Mouse (Mus musculus): ENCODE data around the gene Pnp2. TPM values are rescaled to one million over a fixed set of nuclear protein-coding genes. Genes with fewer than 3 reads are reported as not detected.

Pnp2 gene
- not detected for polyA plus RNA-seq (2017; shearing (Covaris generic))

DNA sequence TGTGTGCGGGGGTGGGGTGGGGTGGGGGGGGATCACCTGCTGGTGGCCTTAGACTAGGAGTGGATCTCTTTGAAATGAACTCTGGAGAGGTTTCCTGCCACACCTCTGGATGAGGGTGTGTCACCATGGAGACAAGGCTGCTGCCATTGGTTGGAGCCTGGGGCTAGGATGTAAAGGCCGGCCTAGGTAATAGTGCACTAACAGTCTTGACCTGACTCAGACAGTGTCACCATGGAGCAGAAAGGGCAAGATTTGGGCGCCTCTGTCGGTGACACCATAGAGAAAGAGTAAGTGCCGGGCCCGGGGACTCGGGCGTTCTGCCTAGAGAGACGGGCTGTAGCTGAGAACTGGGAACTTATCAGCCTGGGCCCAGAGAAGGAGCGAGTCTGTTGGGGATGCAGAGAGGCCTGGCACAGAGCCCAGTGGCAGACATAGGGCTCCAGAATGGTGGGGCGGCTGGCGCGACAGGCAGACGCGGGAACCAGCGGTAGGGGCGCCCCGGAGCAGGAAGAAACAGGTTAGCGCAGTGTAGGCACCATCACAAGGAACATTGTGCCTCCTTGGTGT lies at the start of gene Pnp2:
Gene Pnp2 (plus strand): TSS at position 51 of the 567 bp plus-strand sequence.

DNA sequence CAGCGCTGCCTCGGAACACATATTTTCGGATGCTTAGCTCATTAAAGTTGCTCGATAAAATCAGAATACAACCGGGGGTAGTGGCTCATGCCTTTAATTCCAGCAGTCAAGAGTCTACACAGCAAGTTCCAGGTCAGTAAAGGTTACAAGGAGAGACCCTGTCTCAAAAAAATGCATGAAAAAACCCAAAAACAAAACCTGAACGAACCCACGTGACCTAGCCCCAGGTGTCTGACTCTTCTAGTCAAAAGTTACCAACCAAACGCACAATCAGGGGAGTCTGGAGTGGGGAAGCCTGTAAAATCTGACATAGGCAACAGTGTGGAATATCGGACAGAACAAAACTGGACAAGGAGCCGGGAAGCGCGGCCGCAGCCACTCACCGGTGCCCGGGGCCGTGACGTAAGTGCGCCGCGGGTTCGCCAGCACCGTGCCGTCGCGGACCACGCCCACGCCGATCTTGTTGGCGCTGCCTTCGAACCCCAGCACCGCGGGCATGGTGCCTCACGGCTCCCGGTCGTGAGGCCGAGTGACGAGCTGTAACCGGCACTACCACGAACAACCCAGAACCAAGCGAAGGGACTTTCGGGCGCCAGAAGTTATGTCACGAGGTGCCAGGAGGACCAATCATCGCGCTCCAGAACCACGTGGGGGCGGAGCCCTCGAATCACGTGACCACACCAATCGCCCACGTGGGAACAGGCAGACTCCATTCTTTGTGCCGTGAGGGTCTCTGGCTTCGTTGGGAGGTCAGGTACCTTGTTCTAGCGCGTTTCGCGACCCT lies 31.3 kb upstream of the Pnp2 start, which contains the start of the genes Osgep and Apex1:
Gene Osgep (minus strand): TSS at position 613 of the 784 bp plus-strand sequence.
Gene Apex1 (plus strand): TSS at position 688 of the 784 bp plus-strand sequence.

DNA sequence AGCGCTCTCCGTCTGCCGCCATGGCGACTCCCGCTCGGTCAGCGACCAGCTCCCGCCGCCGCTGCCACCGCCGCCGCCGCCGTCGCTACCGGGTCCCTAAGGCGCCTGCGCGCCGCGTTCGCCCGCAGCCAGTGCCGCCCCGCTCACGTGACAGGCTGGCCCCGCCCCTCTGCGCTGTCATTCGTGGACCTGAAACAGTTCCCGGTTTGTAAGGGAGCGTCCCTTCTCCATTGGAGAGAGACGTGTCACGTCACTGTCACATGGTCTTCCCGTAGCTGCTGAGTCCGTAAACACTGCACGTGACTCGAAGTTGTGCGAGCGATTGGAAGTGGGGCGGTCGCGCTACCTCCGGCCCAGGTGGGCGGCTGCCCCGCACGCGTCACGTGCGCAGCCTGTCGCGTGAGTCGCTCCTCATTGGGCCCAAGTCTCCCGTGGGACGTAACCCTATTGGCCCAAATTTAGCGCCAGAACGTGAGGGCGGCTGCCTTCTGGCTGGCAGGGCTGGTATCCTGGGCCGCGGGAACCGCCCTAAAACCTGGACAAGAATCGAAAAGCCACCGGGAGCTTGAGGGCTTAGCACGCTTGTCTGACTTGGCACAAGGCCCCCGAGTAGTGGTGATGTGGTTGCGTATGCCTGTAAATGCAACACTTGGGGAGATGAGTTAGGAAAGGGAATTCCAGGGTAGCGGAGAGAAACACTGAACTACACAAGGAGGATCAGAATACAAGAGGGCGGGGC lies 24.9 kb upstream of the Pnp2 start, which contains the start of the genes Pip4p1 and Pnp:
Gene Pip4p1 (minus strand): TSS at position 103 of the 739 bp plus-strand sequence.
Gene Pnp (plus strand): TSS at position 329 of the 739 bp plus-strand sequence.

DNA sequence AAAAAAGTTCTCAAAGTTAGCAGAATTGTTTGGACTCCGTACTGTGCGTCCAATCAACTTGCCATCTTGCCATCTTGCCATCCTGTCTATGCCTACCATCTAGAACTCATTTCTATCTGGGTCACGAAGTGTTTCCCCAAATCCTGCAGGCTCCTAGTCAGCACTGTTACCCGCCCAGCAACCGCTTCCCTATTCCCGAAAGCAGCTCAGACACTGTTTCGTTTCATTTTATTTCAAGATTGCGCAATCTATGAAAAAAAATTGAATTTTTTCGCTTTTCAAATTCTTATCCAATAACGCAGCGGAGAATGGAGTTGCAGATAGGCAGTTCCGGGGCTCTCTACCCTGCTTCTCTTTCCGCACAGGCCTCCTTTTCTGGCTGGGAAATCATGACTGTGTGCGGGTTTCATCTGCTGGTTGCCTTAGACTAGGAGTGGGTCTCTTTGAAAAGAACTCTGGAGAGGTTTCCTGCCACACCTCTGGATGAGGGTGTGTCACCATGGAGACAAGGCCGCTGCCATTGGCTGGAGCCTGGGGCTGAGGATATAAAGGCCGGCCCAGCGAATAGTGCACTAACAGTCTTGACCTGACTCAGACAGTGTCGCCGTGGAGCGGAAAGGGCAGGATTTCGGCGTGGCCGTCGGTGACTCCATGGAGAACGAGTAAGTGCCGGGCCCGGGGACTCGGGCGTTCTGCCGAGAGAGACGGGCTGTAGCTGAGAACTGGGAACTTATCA lies 11.7 kb upstream of the Pnp2 start, which contains the start of gene Gm49342:
Gene Gm49342 (plus strand): TSS at position 586 of the 736 bp plus-strand sequence.

DNA sequence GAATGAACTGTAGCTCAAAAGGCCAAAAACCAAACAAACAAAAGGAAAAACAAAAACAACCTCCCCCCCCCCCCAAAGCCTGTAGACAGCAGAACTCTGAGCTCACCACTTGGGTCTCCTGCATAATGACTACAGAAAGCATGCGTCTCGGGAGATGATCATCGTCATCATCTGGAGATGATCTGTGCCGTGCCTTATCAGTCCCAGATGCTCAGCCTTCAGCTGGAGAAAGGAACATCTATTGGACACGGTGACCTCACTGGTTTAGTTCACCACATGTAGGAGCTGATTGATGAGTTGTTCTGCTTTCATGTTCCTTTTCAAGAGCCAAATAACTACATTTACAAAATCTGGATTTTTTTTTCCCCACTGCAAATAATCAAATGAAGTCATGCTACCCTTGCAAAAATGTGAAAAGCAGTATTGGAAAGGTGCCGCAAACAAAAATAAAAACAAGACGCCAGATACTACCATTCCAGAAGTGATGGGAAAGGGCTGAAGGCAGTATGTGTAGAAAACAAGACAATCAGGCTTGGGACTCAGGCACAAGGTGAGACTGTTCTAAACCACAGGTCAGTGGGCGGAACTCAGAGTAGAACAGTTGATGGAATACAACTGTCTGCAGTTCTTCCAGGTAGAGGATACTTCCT lies 51.5 kb downstream of the Pnp2 start, which contains the start of gene Rnase10:
Gene Rnase10 (plus strand): TSS at position 600 of the 650 bp plus-strand sequence.

Other genes starting within 250 kb of the Pnp2 start
- gene Olfr748, start 248.6 kb upstream of the Pnp2 start, polyA plus RNA-seq (2017; shearing (Covaris generic)): not detected
- not detected for gene Olfr749, start 210.9 kb upstream of the Pnp2 start, polyA plus RNA-seq (2017; shearing (Covaris generic))
- 65.3 TPM for gene Ttc5, start 170.5 kb upstream of the Pnp2 start, polyA plus RNA-seq (2017; shearing (Covaris generic))
- not detected for gene Ccnb1ip1, start 148.3 kb upstream of the Pnp2 start, polyA plus RNA-seq (2017; shearing (Covaris generic))
- gene Parp2, start 148.2 kb upstream of the Pnp2 start, polyA plus RNA-seq (2017; shearing (Covaris generic)): 62.2 TPM
- 14.5 TPM for gene Tep1, start 85.4 kb upstream of the Pnp2 start, polyA plus RNA-seq (2017; shearing (Covaris generic))
- 0.41 TPM for gene Klhl33, start 58.5 kb upstream of the Pnp2 start, polyA plus RNA-seq (2017; shearing (Covaris generic))
- 83.6 TPM for gene Osgep, start 31.1 kb upstream of the Pnp2 start, polyA plus RNA-seq (2017; shearing (Covaris generic))
- gene Apex1, start 31.0 kb upstream of the Pnp2 start, polyA plus RNA-seq (2017; shearing (Covaris generic)): 33.1 TPM
- 138 TPM for gene Pip4p1, start 25.1 kb upstream of the Pnp2 start, polyA plus RNA-seq (2017; shearing (Covaris generic))
- gene Pnp, start 24.9 kb upstream of the Pnp2 start, polyA plus RNA-seq (2017; shearing (Covaris generic)): 40.7 TPM
- not detected for gene Gm49342, start 11.5 kb upstream of the Pnp2 start, polyA plus RNA-seq (2017; shearing (Covaris generic))
- not detected for gene Rnase10, start 51.8 kb downstream of the Pnp2 start, polyA plus RNA-seq (2017; shearing (Covaris generic))
- gene Rnase9, start 85.9 kb downstream of the Pnp2 start, polyA plus RNA-seq (2017; shearing (Covaris generic)): 0.32 TPM
- gene Rnase11, start 94.2 kb downstream of the Pnp2 start, polyA plus RNA-seq (2017; shearing (Covaris generic)): not detected
- gene Rnase12, start 101.7 kb downstream of the Pnp2 start, polyA plus RNA-seq (2017; shearing (Covaris generic)): not detected
- gene Olfr750, start 118.4 kb downstream of the Pnp2 start, polyA plus RNA-seq (2017; shearing (Covaris generic)): not detected
- 8.5 TPM for gene Rnase4, start 135.1 kb downstream of the Pnp2 start, polyA plus RNA-seq (2017; shearing (Covaris generic))
- gene Ang, start 135.2 kb downstream of the Pnp2 start, polyA plus RNA-seq (2017; shearing (Covaris generic)): 3.5 TPM
- gene Eddm3b, start 158.4 kb downstream of the Pnp2 start, polyA plus RNA-seq (2017; shearing (Covaris generic)): not detected
- not detected for gene Rnase6, start 167.9 kb downstream of the Pnp2 start, polyA plus RNA-seq (2017; shearing (Covaris generic))
- gene Rnase1, start 190.8 kb downstream of the Pnp2 start, polyA plus RNA-seq (2017; shearing (Covaris generic)): not detected
- gene Rnase2b, start 206.3 kb downstream of the Pnp2 start, polyA plus RNA-seq (2017; shearing (Covaris generic)): not detected
- not detected for gene Ang2, start 243.2 kb downstream of the Pnp2 start, polyA plus RNA-seq (2017; shearing (Covaris generic))
- not detected for gene Ear14, start 247.4 kb downstream of the Pnp2 start, polyA plus RNA-seq (2017; shearing (Covaris generic))

Data from effector memory CD4-positive, alpha-beta T cell, adult 7 months (primary cell).